Mouse (Mus musculus) CD4-positive helper T cell, adult 2 months (primary cell): ENCODE measurements around the gene Col6a1.

ENCODE experiments used
- DNase-seq: peaks from one replicate; pipeline ENCODE4 v3.0.0-alpha.2; 2012; ENCODE audit warnings: low read depth, missing footprints, low spot score

Gene Col6a1

DNA sequence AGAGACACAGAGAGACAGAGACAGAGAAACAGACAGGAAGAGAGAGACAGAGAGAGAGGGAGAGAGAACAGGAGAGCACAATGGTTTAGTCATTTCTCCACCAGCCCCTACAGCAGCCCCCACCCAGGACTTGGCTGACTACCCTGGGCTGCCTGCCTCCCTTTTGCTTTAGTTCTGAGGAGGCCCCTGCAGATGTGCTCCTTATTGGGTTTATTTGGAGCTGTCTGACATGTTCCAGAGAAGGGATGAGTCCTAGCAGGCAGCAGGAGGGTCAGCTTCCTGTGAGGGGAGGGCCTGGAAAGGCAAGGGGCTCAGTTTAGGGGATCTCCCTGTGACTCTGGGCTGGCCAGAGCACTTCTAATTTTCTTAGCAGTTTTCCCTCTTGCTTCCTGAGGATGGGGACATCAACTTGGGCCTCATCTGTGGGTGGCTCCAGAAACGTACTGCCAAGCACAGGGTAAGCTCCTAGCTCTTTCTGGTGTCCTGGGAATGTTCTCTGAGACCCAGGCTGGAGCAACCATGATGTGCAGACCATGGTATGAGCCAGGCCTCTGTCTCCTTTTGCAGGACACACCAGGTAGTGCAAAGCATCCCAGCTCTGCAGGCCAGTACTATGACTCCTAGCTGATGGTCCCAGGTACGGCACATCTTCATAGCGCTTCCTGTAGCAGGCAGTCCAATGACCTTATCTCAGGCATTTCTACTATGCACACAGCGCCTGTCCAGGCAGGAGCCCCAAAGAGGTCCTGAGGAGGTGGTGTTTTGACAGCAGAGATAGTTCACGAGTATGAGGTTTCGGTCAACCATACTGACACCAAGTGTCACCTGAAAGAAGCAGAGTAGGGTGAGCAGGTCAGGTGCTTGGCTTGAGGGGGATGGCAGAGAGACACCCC lies 45.0 kb downstream of the Col6a1 start:
- no peak for DNase-seq

- no peak for DNase-seq
Observed at GRCm38 (mm10) chr10:76678122-76678521, 47.8 kb downstream of the Col6a1 start.

GRCm38 (mm10) chr10:76675268-76675667 lies 50.7 kb downstream of the Col6a1 start:
- DNase-seq: no peak

- no peak for DNase-seq
Observed at GRCm38 (mm10) chr10:76674581-76674980, 51.4 kb downstream of the Col6a1 start.

GRCm38 (mm10) chr10:76671939-76672338 lies 54.0 kb downstream of the Col6a1 start:
- no peak for DNase-seq

- DNase-seq: no peak
Observed at GRCm38 (mm10) chr10:76668947-76669284, 57.1 kb downstream of the Col6a1 start.

GRCm38 (mm10) chr10:76668261-76668946 lies 57.6 kb downstream of the Col6a1 start:
- no peak for DNase-seq

DNA sequence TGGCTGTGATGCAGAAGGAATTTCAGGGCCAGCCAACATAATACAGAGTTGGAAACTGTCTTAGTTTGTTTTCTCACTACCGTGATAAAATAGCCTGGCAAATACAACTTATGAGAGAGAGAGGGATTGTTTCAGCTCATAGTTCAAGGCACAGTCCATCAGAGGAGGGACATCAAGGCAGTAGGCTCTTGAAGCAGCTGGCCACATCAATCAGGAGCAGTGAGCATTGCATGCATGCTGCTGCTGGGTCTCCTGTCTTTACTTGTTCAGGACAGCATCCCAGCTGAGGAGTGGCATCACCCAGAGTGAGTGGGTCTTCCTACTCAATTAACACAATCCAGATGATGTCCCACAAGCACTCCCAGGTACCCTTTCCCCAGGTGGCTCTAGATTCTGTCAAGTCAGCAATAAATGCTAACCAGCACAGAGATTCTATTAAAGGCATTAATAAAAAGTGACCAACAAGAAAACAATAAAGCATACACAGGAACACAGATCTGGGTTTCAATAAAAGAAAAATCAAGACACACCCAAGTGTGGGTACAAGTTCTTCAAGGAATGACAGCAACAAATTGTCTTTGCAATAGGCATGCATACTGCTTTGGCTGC lies 58.7 kb downstream of the Col6a1 start:
- no peak for DNase-seq

DNA sequence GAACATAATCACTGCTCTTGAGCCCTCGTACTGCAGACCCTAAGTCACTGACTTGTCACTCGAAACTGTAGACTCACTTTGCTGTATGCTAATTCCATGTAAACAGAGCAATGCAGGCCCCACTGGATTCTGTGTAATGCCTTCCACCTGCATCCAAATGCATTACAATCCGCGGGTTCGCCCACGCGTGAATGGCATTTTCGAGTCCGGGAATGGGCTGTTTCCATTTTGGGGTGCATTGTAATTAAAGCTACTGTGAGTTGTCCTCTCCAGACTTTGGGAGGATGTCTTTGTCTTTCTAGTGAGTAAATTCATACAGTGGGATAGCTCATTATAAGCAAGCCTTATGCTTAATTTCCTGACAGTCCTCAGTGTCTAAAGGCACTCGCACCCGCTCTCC lies 60.4 kb downstream of the Col6a1 start:
- no peak for DNase-seq

DNA sequence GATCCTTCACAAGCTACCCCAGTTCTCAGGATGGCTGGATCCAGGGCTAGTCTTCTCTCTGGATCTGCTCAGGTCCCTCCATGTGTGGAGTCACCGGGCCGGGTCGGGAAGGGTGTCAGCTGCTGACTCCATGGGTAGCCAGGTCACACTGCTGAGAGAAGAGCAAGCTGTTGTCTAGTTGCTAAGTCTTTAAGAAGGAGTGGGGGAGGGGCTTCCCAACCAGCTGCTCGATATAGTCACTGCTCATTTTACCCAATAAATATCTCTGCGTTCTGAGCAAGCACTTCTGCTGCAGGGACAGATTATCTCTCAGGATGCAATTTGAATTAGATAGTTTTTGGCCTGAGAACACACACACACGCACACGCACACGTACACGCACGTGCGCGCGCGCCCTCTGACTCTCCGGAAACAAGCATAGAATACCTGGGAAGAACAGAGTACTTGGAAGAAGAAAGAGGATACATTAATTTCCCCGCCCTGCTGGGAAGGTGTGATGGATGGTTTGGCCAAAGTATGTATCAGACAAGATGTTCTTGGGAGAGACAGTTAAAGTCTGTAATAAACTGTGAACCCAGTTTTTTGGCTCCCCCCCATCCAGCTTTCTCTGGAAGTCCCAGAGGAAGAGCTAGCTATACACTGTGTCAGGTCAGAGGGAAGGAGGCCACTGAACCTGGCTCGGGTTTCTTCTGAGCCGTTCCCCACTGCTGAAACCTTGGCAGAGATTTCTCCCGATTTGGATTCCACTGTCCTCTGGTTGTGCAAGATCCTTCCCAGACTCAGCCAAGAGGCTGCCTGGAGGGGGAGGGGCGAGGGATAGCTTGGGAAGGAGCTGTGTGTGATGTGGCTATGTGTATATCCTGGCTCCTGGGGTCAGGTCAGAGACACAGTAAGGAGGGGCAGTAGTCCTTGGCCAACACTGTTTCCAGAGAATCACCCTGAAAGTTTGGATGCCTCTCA lies 61.5 kb downstream of the Col6a1 start:
- no peak for DNase-seq
